Mouse (Mus musculus) olfactory bulb, adult 2 months (tissue): ENCODE results near the gene Nbea. TPM values are rescaled to one million over a fixed set of nuclear protein-coding genes. Genes with fewer than 3 reads are reported as not detected.

ENCODE experiments used
- H3K27ac ChIP-seq: fragments of 200-500 bp; 2 replicates; pipeline ENCODE4 v1.5.1; 2012; ENCODE audit warnings: low read depth, low read length; ENCODE audit not compliant: insufficient read depth
- H3K4me1 ChIP-seq: fragments of 200-500 bp; 2 replicates; pipeline ENCODE4 v1.6.1; 2012; ENCODE audit warnings: low read length; ENCODE audit not compliant: control insufficient read depth, insufficient read depth
- H3K4me3 ChIP-seq: fragments of 200-500 bp; 2 replicates; pipeline ENCODE4 v1.5.1; 2012; ENCODE audit warnings: mild to moderate bottlenecking, low read depth, low read length, moderate library complexity; ENCODE audit not compliant: insufficient read depth
- CTCF ChIP-seq: fragments of 200-500 bp; IDR thresholded peaks from 2 replicates; pipeline ENCODE4 v1.5.1; 2012; ENCODE audit warnings: low read depth, mild to moderate bottlenecking, low read length, moderate library complexity; ENCODE audit not compliant: insufficient read depth
- POLR2A ChIP-seq: fragments of 200-500 bp; IDR thresholded peaks from 2 replicates; pipeline ENCODE4 v1.6.1; 2012; ENCODE audit warnings: mild to moderate bottlenecking, low read depth, low read length, moderate library complexity; ENCODE audit not compliant: insufficient read depth
- WGBS: fragments of 180-500 bp; shearing (Covaris S2); methylation state at CpG from one replicate; pipeline ENCODE4 v1.1.7; 2018; 5-methylcytosine and 5-hydroxymethylcytosine counted together
- polyA plus RNA-seq: library from polyadenylated mRNA; stranded (reverse); fragments of >200 nt; gene quantifications from 2 replicates; pipeline ENCODE4 v1.2.4, GENCODE M21; 2012; ENCODE audit warnings: low replicate concordance; ENCODE audit not compliant: missing spikeins, insufficient read depth, insufficient read length

Gene Nbea
- polyA plus RNA-seq, 1 experiment = 109 TPM

DNA sequence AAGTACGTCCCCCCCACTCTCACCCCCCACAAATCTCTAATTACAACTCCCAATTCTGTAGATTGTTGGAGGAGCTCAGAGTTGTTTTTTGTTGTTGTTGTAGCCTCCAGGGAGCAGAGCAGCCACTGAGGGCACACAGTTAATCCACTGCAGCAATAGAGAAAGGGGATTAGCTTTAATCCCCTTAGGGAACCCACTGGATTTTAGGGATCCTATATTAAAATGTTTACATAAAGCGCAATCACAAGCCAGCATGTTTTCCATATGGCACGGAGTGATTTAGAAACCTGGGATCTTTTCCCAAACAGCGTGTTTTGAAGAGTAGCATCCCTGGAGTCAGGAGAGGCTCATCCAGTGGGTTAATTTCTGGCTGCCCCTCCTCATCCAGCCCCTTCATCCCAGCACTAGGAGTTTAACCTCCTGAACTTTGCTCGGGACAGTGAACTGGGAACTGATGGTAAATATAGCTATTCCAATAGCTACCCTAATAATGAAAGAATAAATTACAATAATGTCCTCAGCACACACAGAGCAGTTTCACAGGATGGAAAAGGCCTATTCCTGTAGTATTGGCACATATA lies 394.8 kb downstream of the Nbea start:
- no peak overlapping the region for H3K27ac ChIP-seq
- TF ChIP-seq CTCF (no peak), POLR2A (no peak)
- H3K4me1 ChIP-seq = peaks cover 2% of the 10 kb centered on the region; the same call in 1 of the 2 replicates
- no peak overlapping the region for H3K4me3 ChIP-seq
- 83% methylated on average over 5 of the region's 5 CpGs for WGBS

DNA sequence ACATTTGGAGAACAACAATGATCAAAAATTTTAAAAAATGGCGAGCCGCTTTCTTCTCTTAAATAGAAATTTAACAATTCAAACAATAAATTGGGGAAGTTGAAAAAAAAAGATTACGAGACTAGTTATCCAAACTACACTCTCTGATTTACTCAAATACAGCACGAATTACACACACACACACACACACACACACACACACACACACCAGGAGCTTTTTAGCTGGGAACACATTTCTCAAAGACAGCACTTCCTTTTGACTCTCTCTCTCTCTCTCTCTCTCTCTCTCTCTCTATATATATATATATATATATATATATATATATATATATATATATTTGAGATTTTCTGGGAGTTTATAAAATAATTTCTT lies 395.3 kb downstream of the Nbea start:
- TF ChIP-seq CTCF = no peak
- TF ChIP-seq POLR2A = no peak
- WGBS = 60% methylated on average over 4 of the region's 4 CpGs
- Histone ChIP-seq H3K4me3 (no peak overlapping the region), H3K4me1 (peaks cover 2% of the 10 kb centered on the region; the same call in 1 of the 2 replicates), H3K27ac (no peak overlapping the region)

DNA sequence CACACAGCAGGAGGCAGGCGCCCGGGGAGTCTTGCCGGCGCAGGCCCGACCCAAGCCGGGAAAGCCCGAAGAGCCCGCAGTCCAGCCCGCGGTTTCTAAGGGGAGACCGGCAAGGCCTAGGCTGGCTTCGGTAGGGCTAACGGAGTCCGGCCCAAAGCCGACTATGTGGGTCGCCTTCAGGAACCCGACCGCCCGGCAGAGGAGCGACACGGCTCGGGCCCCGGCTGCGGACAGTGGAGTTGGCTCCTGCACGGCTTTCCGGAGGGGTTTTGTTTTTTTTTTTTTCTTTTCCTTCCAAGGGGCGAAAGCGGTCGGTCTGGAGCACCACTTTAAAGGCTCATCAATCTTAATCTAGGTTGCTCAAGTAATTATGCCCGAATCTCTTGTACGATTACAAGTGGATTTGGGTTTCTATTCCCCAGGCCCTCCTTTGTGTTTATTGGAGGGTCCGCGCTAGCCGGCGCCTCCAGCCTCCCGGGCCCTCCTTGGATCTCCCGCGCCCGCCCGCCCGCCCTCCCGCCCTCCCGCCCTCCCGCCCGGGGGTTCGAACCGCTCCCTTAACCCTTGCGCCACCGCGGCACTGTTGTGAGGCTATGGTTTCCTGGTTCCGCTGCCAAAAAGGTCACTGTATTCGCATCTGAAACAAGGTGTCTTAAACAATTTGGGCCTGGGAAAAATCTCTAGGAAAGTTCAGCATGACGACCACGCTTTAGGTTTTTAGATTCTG lies 395.9 kb downstream of the Nbea start:
- TF ChIP-seq POLR2A (no peak), CTCF (no peak)
- 18% methylated on average over 54 of the region's 54 CpGs for WGBS
- Histone ChIP-seq H3K4me3 (peak overlapping the region; percentile 45), H3K27ac (no peak overlapping the region), H3K4me1 (peaks cover 2% of the 10 kb centered on the region; the same call in 1 of the 2 replicates)

- TF ChIP-seq POLR2A = no peak
- no peak for TF ChIP-seq CTCF
- Histone ChIP-seq H3K27ac (no peak overlapping the region), H3K4me1 (peaks cover 2% of the 10 kb centered on the region; the same call in 1 of the 2 replicates), H3K4me3 (peak overlapping the region; percentile 45)
- WGBS = 70% methylated on average over 17 of the region's 17 CpGs
Observed at GRCm38 (mm10) chr3:55786835-55787486, 396.5 kb downstream of the Nbea start.

DNA sequence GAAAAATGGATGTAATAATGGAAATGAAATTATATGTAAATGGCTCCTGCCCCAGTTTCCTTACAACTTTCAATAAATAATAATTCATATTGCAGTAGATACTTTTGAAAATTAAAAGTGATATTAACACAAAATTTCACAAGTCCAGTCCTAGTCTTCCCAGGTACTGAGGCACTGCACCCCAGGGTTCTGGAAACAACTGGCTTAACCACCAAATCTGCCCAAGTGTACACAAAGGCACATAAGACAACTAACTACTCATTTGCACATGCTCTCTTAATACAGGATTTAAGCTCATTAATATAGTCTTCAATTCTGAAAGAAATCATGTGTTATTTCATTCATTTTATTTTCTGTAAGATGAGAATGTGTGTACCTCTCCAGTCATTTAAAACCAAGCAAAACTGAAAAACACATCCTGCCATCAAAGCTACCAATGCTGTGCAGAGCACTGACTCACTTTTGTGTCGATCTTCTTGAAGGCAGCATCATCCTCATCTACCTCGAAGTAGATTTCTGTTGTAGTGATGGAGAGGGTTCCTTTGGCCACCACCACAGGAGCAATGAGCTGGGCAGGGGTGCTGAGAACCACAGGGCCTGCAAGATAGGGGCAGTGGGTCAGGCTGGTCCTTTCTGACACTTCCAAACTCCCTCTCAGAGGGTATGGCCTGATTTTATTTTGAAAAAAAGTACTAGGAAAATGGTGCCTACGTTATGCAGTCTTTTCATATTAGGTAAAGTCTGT lies 397.3 kb downstream of the Nbea start:
- no peak overlapping the region for H3K27ac ChIP-seq

DNA sequence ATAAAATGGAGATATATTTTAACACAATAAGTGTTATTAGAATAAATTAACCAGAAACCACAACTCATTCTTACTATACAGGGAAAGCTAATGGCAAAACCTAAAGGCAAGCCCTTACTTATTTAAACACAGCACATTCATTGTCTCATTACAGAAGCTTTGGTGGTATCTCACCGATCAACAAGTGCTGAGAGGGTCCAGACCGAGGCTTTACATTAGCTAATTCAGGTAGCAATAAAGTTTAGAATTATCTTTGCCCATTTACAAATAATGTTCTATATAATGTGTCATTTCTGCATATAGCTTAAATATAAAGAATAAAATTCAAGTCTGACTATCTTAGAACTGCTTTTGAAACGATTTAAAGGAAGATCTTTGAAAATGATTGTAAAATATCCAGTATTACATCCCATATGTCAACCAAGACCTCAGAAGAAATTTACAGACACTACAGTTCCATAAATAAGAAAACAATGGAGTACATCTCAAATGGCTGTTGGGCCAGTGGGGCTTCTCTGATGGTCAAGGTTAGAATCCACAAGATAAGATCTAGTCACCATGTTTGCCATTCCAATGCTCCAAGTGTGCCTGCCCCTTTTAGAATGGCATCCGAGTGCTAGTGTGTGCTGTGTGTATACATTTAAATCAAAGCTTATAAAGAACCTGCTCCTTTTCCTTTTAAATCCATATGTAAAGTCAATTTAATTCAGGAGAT lies 398.1 kb downstream of the Nbea start:
- TF ChIP-seq CTCF = no peak
- no peak for TF ChIP-seq POLR2A
- Histone ChIP-seq H3K27ac (no peak overlapping the region), H3K4me3 (no peak overlapping the region), H3K4me1 (peaks cover 5% of the 10 kb centered on the region; the same call in 1 of the 2 replicates)
- 95% methylated on average over 4 of the region's 4 CpGs for WGBS

More for the DNA sequence above, 397.3 kb downstream of the Nbea start:
- TF ChIP-seq CTCF = no peak
- TF ChIP-seq POLR2A = no peak
- no peak overlapping the region for H3K4me3 ChIP-seq
- 79% methylated on average over 3 of the region's 3 CpGs for WGBS
- peaks cover 2% of the 10 kb centered on the region; the same call in 1 of the 2 replicates for H3K4me1 ChIP-seq

GRCm38 (mm10) chr3:55784101-55784500 lies 399.4 kb downstream of the Nbea start:
- H3K27ac ChIP-seq = no peak overlapping the region
- H3K4me3 ChIP-seq = no peak overlapping the region
- 90% methylated on average over 7 of the region's 7 CpGs for WGBS
- TF ChIP-seq CTCF (no peak), POLR2A (no peak)
- peaks cover 10% of the 10 kb centered on the region; the same call in 1 of the 2 replicates for H3K4me1 ChIP-seq
